Comparison of ENCODE assay signal across 19 mouse cellular contexts in genomic region chr4:97202986-97203385, GRCm38 (mm10). TPM values are rescaled to one million over a fixed set of nuclear protein-coding genes. Genes with fewer than 3 reads are reported as not detected.
DNase-seq lines count a peak whose midpoint lies in the region; ATAC-seq lines count a peak whose summit lies in the region.
"Not testable (repeated sequence)": the region's sequence is repeated elsewhere in the genome, so short reads cannot be mapped to it uniquely, and the experiment has no call there.
"Had no signal": no experiment of that assay in that cellular context is flagged by ENCODE, and none has a peak within 500 bp of the region (broad histone marks: within the 10 kb centered on the region; RNA-seq: fewer than 3 reads in every experiment).

No protein-coding gene starts in this region.

- 62% methylated on average over 2 of the region's 2 CpGs for WGBS in intestine, embryonic 16.5 days

- H3K36me3 ChIP-seq in intestine, embryonic 16.5 days (ENCODE audit: control insufficient read depth, insufficient read depth, low read length) = not testable (repeated sequence)

- peak; percentile 85 for DNase-seq in ES-CJ7 (ENCODE audit: low read depth, low spot score)
- peak; percentile 36 for DNase-seq in R1 (ENCODE audit: low read depth, low spot score)
- DNase-seq in ZHBTc4 (ENCODE audit: low read depth, low spot score) = peak; percentile 84
- peak; percentile 20 for DNase-seq in yolk sac, embryonic 10.5 days (ENCODE audit: low spot score)

- not testable (repeated sequence) for H3K9ac ChIP-seq in intestine, embryonic 16.5 days (ENCODE audit: low read depth, low read length)

- not testable (repeated sequence) for H3K4me3 ChIP-seq in intestine, embryonic 16.5 days (ENCODE audit: low read length)

- H3K27me3 ChIP-seq in intestine, embryonic 16.5 days (replicated peaks; ENCODE audit: control insufficient read depth, insufficient read depth, low read length) = not testable (repeated sequence)

- not testable (repeated sequence) for H3K9me3 ChIP-seq in intestine, embryonic 16.5 days (ENCODE audit: control insufficient read depth, low read length)

- not testable (repeated sequence) for H3K4me1 ChIP-seq in intestine, embryonic 16.5 days (ENCODE audit: control insufficient read depth, insufficient read depth, low read length)

- not testable (repeated sequence) for H3K4me2 ChIP-seq in intestine, embryonic 16.5 days (ENCODE audit: low read depth, low read length)

- ATAC-seq in intestine, embryonic 16.5 days = peak; percentile 66

- H3K27ac ChIP-seq in intestine, embryonic 16.5 days (ENCODE audit: low read length) = not testable (repeated sequence)

RNA-seq across cellular contexts. Expression of gene Gm10192, which starts 20.0 kb away (rescaled TPM):
- polyA plus RNA-seq in intestine, embryonic 16.5 days (2015; fragmentation: Nextera tagmentation; extraction: Ambion mirVana) = not detected in 2 replicates
- polyA plus RNA-seq: adrenal gland, adult 2 months; brain, embryonic 14.5 days; C2C12; embryonic facial prominence, embryonic 11.5 days; embryonic facial prominence, embryonic 13.5 days; embryonic facial prominence, embryonic 15.5 days; erythroblast, embryonic 14.5 days; forebrain, embryonic 10.5 days; forebrain, embryonic 12.5 days; forebrain, embryonic 14.5 days; forebrain, embryonic 16.5 days; frontal cortex, adult 2 months; G1E; Patski had no signal

Comparison
In these comparisons a context has a peak if more than half of its experiments do, and no peak if none do; other contexts are left out.
1. DNase-seq: peak in every context shown above with its lines; median percentile 85 in ES-CJ7; 84 in ZHBTc4; 36 in R1; 20 in yolk sac, embryonic 10.5 days.